Mouse (Mus musculus): Measurements from ENCODE around the gene Olfr1080. TPM values are rescaled to one million over a fixed set of nuclear protein-coding genes. Genes with fewer than 3 reads are reported as not detected.

Olfr1080 gene
- total and polyA plus RNA-seq, 3 experiments = not detected

GRCm38 (mm10) chr2:86530991-86531390, 27.0 kb downstream of the Olfr1080 start (continued):
- TF ChIP-seq ZKSCAN1 (IDR thresholded peaks at IDR 0.05; ENCODE audit: borderline replicate concordance, low read depth, low read length) (no peak), ZMIZ1 (IDR thresholded peaks at IDR 0.05; ENCODE audit: low read depth, low read length) (no peak)

DNA sequence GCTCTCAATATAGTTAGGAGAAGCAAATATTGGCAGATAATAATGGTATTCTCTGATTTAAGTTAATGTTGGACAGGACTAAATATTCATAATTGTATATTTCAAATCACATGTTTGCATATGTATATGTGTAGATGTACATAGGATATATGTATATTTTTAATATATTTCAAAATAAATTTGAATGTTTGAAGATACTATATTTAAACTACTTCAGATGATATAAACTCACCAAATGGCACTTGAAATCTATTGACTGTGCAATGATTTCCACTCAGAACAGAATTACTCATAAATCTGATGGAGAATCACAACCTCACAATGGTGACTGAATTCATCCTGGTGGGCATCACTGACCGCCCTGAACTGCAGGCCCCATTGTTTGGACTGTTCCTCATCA, 49.9 kb downstream of the Olfr1080 start, which contains the start of gene Olfr1076:
Gene Olfr1076, plus strand, starts transcription at position 301 of the 400 bp plus-strand sequence.
- dilution Hi-C loops (cut with MboI; ENCODE audit: extremely low pct_ligation_motif_present, extremely low pct_unique_long_range_greater_than_20kb, low sequenced_read_pairs) = no loop called here
- no peak for DNase-seq (ENCODE audit: extremely low read depth)

More for the DNA sequence above, 49.9 kb downstream of the Olfr1080 start, which contains the start of gene Olfr1076:
- Histone ChIP-seq H3K27ac (ENCODE audit: insufficient read depth, low read depth) (no peak within 1 kb of the TSS), H3K4me2 (ENCODE audit: insufficient read depth, low read depth, poor library complexity, severe bottlenecking) (no peak within 1 kb of the TSS), H3K36me3 (replicated peaks in 1 of 2; ENCODE audit: control insufficient read depth in 1 of 2, insufficient read depth in 1 of 2, low read length in 1 of 2) (no peaks in the 10 kb centered on the region), H3K4me1 (ENCODE audit: control insufficient read depth in 1 of 2, insufficient read depth in 2 of 2) (no peaks in the 10 kb centered on the region), H3K27me3 (replicated peaks) (no peaks in the 10 kb centered on the region), H3K79me2 (replicated peaks; ENCODE audit: control insufficient read depth, extremely low read depth, insufficient read depth, poor library complexity, severe bottlenecking) (no peaks in the 10 kb centered on the region), H3K4me3 (replicated peaks in 1 of 3; ENCODE audit: low read depth in 2 of 3, low read length in 2 of 3, poor library complexity in 1 of 3) (no peak within 1 kb of the TSS), H3K9ac (ENCODE audit: insufficient read depth, low read depth) (no peak within 1 kb of the TSS), H3K9me3 (replicated peaks; ENCODE audit: low read length) (peaks cover 9% of the 10 kb centered on the region)
- TF ChIP-seq USF1 (IDR thresholded peaks at IDR 0.05; ENCODE audit: low read depth, low read length) = no peak
- no peak for TF ChIP-seq ZMIZ1 (IDR thresholded peaks at IDR 0.05; ENCODE audit: low read depth, low read length)
- no peak for TF ChIP-seq ZC3H11A (IDR thresholded peaks at IDR 0.05; ENCODE audit: low read depth, low read length)
- TF ChIP-seq ELF1 (IDR thresholded peaks at IDR 0.05; ENCODE audit: low read depth, low read length) = no peak
- no peak for TF ChIP-seq UBTF (IDR thresholded peaks at IDR 0.05; ENCODE audit: low read depth, low read length)
- TF ChIP-seq RAD21 (IDR thresholded peaks at IDR 0.05; ENCODE audit: low read depth, low read length) = no peak
- no peak for TF ChIP-seq KAT2A (IDR thresholded peaks at IDR 0.05; ENCODE audit: insufficient replicate concordance, low read length)
- TF ChIP-seq HCFC1 (IDR thresholded peaks at IDR 0.05; ENCODE audit: low read depth, low read length) = no peak
- TF ChIP-seq IRF4 (IDR thresholded peaks at IDR 0.05; ENCODE audit: low read depth, low read length) = no peak
- no peak for TF ChIP-seq SIN3A (IDR thresholded peaks at IDR 0.05; ENCODE audit: low read length)
- no peak for TF ChIP-seq GABPA (IDR thresholded peaks at IDR 0.05; ENCODE audit: insufficient replicate concordance, low read depth, low read length)
- no peak for TF ChIP-seq BHLHE40 (IDR thresholded peaks at IDR 0.05; ENCODE audit: low read depth, low read length)
- no peak for TF ChIP-seq MAZ (IDR thresholded peaks at IDR 0.05; ENCODE audit: low read depth, low read length)
- TF ChIP-seq EP300 (IDR thresholded peaks at IDR 0.05; ENCODE audit: low read length) = no peak
- in situ Hi-C loops (cut with MboI; ENCODE audit: low pct_ligation_motif_present, low pct_unique_long_range_greater_than_20kb, low sequenced_read_pairs) = no loop called here

Other genes with a start within 250 kb of the Olfr1080 start
Only the 20 nearest of the 21 such genes appear.
- not detected in 2 replicates for gene Olfr1054, start 222.8 kb downstream of the Olfr1080 start, total RNA-seq (2012; rRNA removed)
- gene Olfr1054, start 222.8 kb downstream of the Olfr1080 start, total RNA-seq (2014; rRNA removed) = not detected in 2 replicates
- not detected in 2 replicates for gene Olfr1054, start 222.8 kb downstream of the Olfr1080 start, polyA plus RNA-seq (2012; ENCODE audit: insufficient read length, low read depth)
- gene Olfr1055, start 208.0 kb downstream of the Olfr1080 start, total RNA-seq (2012; rRNA removed) = 0.17 and 0.68 TPM in 2 replicates
- not detected in 2 replicates for gene Olfr1055, start 208.0 kb downstream of the Olfr1080 start, total RNA-seq (2014; rRNA removed)
- not detected in 2 replicates for gene Olfr1055, start 208.0 kb downstream of the Olfr1080 start, polyA plus RNA-seq (2012; ENCODE audit: insufficient read length, low read depth)
- gene Olfr1056, start 195.8 kb downstream of the Olfr1080 start, total RNA-seq (2012; rRNA removed) = not detected in 2 replicates
- gene Olfr1056, start 195.8 kb downstream of the Olfr1080 start, total RNA-seq (2014; rRNA removed) = not detected in 2 replicates
- gene Olfr1056, start 195.8 kb downstream of the Olfr1080 start, polyA plus RNA-seq (2012; ENCODE audit: insufficient read length, low read depth) = not detected in 2 replicates
- gene Olfr1057, start 179.8 kb downstream of the Olfr1080 start, total RNA-seq (2012; rRNA removed) = not detected in 2 replicates
- gene Olfr1057, start 179.8 kb downstream of the Olfr1080 start, total RNA-seq (2014; rRNA removed) = not detected in 2 replicates
- gene Olfr1057, start 179.8 kb downstream of the Olfr1080 start, polyA plus RNA-seq (2012; ENCODE audit: insufficient read length, low read depth) = not detected in 2 replicates
- not detected in 2 replicates for gene Olfr1058, start 169.7 kb downstream of the Olfr1080 start, total RNA-seq (2012; rRNA removed)
- gene Olfr1058, start 169.7 kb downstream of the Olfr1080 start, total RNA-seq (2014; rRNA removed) = not detected in 2 replicates
- gene Olfr1058, start 169.7 kb downstream of the Olfr1080 start, polyA plus RNA-seq (2012; ENCODE audit: insufficient read length, low read depth) = not detected in 2 replicates
- gene Olfr1061, start 144.2 kb downstream of the Olfr1080 start, total RNA-seq (2012; rRNA removed) = not detected in 2 replicates
- not detected in 2 replicates for gene Olfr1061, start 144.2 kb downstream of the Olfr1080 start, total RNA-seq (2014; rRNA removed)
- gene Olfr1061, start 144.2 kb downstream of the Olfr1080 start, polyA plus RNA-seq (2012; ENCODE audit: insufficient read length, low read depth) = not detected in 2 replicates
- not detected in 2 replicates for gene Olfr1062, start 131.5 kb downstream of the Olfr1080 start, total RNA-seq (2012; rRNA removed)
- gene Olfr1062, start 131.5 kb downstream of the Olfr1080 start, total RNA-seq (2014; rRNA removed) = not detected in 2 replicates
- 0.07 TPM in 1 of 2 replicates, not detected in the other for gene Olfr1062, start 131.5 kb downstream of the Olfr1080 start, polyA plus RNA-seq (2012; ENCODE audit: insufficient read length, low read depth)
- gene Olfr1065, start 107.6 kb downstream of the Olfr1080 start, total RNA-seq (2012; rRNA removed) = not detected in 2 replicates
- gene Olfr1065, start 107.6 kb downstream of the Olfr1080 start, total RNA-seq (2014; rRNA removed) = not detected in 2 replicates
- not detected in 2 replicates for gene Olfr1065, start 107.6 kb downstream of the Olfr1080 start, polyA plus RNA-seq (2012; ENCODE audit: insufficient read length, low read depth)
- not detected in 2 replicates for gene Olfr1066, start 102.0 kb downstream of the Olfr1080 start, total RNA-seq (2012; rRNA removed)
- not detected in 2 replicates for gene Olfr1066, start 102.0 kb downstream of the Olfr1080 start, total RNA-seq (2014; rRNA removed)
- not detected in 2 replicates for gene Olfr1066, start 102.0 kb downstream of the Olfr1080 start, polyA plus RNA-seq (2012; ENCODE audit: insufficient read length, low read depth)
- not detected in 2 replicates for gene Olfr228, start 70.8 kb downstream of the Olfr1080 start, total RNA-seq (2012; rRNA removed)
- not detected in 2 replicates for gene Olfr228, start 70.8 kb downstream of the Olfr1080 start, total RNA-seq (2014; rRNA removed)
- gene Olfr228, start 70.8 kb downstream of the Olfr1080 start, polyA plus RNA-seq (2012; ENCODE audit: insufficient read length, low read depth) = not detected in 2 replicates
- gene Olfr1076, start 49.8 kb downstream of the Olfr1080 start, total RNA-seq (2012; rRNA removed) = not detected in 2 replicates
- not detected in 2 replicates for gene Olfr1076, start 49.8 kb downstream of the Olfr1080 start, total RNA-seq (2014; rRNA removed)
- gene Olfr1076, start 49.8 kb downstream of the Olfr1080 start, polyA plus RNA-seq (2012; ENCODE audit: insufficient read length, low read depth) = not detected in 2 replicates
- not detected in 2 replicates for gene Olfr1079, start 15.8 kb downstream of the Olfr1080 start, total RNA-seq (2012; rRNA removed)
- not detected in 2 replicates for gene Olfr1079, start 15.8 kb downstream of the Olfr1080 start, total RNA-seq (2014; rRNA removed)
- not detected in 2 replicates for gene Olfr1079, start 15.8 kb downstream of the Olfr1080 start, polyA plus RNA-seq (2012; ENCODE audit: insufficient read length, low read depth)
- gene Olfr1082, start 40.7 kb upstream of the Olfr1080 start, total RNA-seq (2012; rRNA removed) = not detected in 2 replicates
- not detected in 2 replicates for gene Olfr1082, start 40.7 kb upstream of the Olfr1080 start, total RNA-seq (2014; rRNA removed)
- not detected in 2 replicates for gene Olfr1082, start 40.7 kb upstream of the Olfr1080 start, polyA plus RNA-seq (2012; ENCODE audit: insufficient read length, low read depth)
- gene Olfr1084, start 81.5 kb upstream of the Olfr1080 start, total RNA-seq (2012; rRNA removed) = not detected in 2 replicates
- not detected in 2 replicates for gene Olfr1084, start 81.5 kb upstream of the Olfr1080 start, total RNA-seq (2014; rRNA removed)
- gene Olfr1084, start 81.5 kb upstream of the Olfr1080 start, polyA plus RNA-seq (2012; ENCODE audit: insufficient read length, low read depth) = not detected in 2 replicates
- not detected in 2 replicates for gene Olfr1085, start 103.8 kb upstream of the Olfr1080 start, total RNA-seq (2012; rRNA removed)
- not detected in 2 replicates for gene Olfr1085, start 103.8 kb upstream of the Olfr1080 start, total RNA-seq (2014; rRNA removed)
- not detected in 2 replicates for gene Olfr1085, start 103.8 kb upstream of the Olfr1080 start, polyA plus RNA-seq (2012; ENCODE audit: insufficient read length, low read depth)
- gene Olfr1086, start 121.9 kb upstream of the Olfr1080 start, total RNA-seq (2012; rRNA removed) = not detected in 2 replicates
- not detected in 2 replicates for gene Olfr1086, start 121.9 kb upstream of the Olfr1080 start, total RNA-seq (2014; rRNA removed)
- gene Olfr1086, start 121.9 kb upstream of the Olfr1080 start, polyA plus RNA-seq (2012; ENCODE audit: insufficient read length, low read depth) = not detected in 2 replicates
- gene Olfr1087, start 140.2 kb upstream of the Olfr1080 start, total RNA-seq (2012; rRNA removed) = not detected in 2 replicates
- not detected in 2 replicates for gene Olfr1087, start 140.2 kb upstream of the Olfr1080 start, total RNA-seq (2014; rRNA removed)
- gene Olfr1087, start 140.2 kb upstream of the Olfr1080 start, polyA plus RNA-seq (2012; ENCODE audit: insufficient read length, low read depth) = not detected in 2 replicates
- gene Olfr1089, start 175.5 kb upstream of the Olfr1080 start, total RNA-seq (2012; rRNA removed) = not detected in 2 replicates
- gene Olfr1089, start 175.5 kb upstream of the Olfr1080 start, total RNA-seq (2014; rRNA removed) = not detected in 2 replicates
- gene Olfr1089, start 175.5 kb upstream of the Olfr1080 start, polyA plus RNA-seq (2012; ENCODE audit: insufficient read length, low read depth) = not detected in 2 replicates
- gene Olfr1090, start 200.8 kb upstream of the Olfr1080 start, total RNA-seq (2012; rRNA removed) = not detected in 2 replicates
- not detected in 2 replicates for gene Olfr1090, start 200.8 kb upstream of the Olfr1080 start, total RNA-seq (2014; rRNA removed)
- gene Olfr1090, start 200.8 kb upstream of the Olfr1080 start, polyA plus RNA-seq (2012; ENCODE audit: insufficient read length, low read depth) = not detected in 2 replicates
- not detected in 2 replicates for gene Olfr1093, start 224.2 kb upstream of the Olfr1080 start, total RNA-seq (2012; rRNA removed)
- not detected in 2 replicates for gene Olfr1093, start 224.2 kb upstream of the Olfr1080 start, total RNA-seq (2014; rRNA removed)
- gene Olfr1093, start 224.2 kb upstream of the Olfr1080 start, polyA plus RNA-seq (2012; ENCODE audit: insufficient read length, low read depth) = not detected in 2 replicates